Mouse (Mus musculus): ENCODE data around the gene Olfr979.
"Not testable (repeated sequence)": the region's sequence is repeated elsewhere in the genome, so short reads cannot be mapped to it uniquely, and the experiment has no call there.

The Olfr979 gene

DNA sequence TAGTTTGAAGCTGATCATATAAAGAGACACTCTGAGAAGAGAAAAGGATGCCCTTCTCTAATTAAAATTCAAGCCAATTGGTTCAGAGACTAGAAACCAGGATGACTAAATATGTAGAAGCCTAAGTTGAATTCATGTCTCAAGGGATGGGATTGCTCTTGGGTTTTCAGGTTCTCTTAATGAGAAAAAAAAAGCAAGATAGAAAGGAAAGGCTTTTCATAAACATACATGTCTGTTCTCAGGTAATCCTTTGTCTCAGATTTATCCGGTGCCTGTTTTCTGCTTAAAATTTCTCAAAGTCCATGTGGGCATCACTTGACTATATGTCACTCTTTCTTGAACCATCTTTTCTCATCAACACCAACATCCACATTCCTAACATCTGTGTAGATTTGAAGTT is at the start of gene Olfr979:
TSS of gene Olfr979 (minus strand) at position 101 of the 400 bp plus-strand sequence.
- no peak for DNase-seq (ENCODE audit: extremely low spot score, low spot score)

DNA sequence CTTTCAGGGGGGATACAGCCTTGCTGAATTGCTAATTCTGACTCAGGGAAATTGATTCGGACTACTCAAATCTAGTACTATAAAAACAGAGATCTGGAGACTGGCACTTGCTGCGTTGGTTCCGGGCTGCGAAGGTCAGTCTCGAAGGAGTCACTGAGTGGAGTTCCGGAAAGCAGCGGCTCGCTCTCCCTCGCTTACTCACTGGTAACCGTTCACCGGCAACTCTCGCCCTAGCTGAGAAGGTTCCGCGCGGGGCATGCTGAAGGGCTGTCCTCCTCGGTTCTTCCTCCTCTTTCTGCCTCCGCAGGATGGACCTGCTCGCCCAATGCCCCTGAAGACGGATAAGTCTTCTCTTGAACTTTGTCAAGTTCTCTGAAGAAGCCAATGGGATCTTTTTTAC is 46.9 kb upstream of the Olfr979 start:
- DNase-seq (ENCODE audit: extremely low spot score, low spot score), result no peak

DNA sequence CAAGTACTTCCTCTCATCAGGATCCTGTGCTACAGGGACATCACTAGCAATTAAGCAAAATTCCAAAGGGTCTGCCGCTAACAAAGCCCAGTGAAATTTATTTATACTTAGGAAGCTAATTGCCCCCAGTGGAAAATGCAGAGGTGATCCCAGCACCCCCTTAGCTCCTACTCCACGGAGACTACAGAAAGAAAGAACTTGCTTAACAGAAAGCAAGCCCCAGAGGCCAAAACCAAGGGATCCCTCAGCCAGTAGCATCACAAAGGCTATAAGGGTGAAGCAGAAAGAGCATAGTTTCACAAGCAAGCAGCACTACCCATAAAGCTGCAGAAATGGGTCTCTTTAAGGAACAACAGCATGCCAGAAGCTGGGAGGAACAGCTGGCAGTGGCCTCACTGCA is 17.9 kb upstream of the Olfr979 start, which contains the start of gene Olfr981:
TSS of gene Olfr981 (plus strand) at position 301 of the 400 bp plus-strand sequence.
- DNase-seq (ENCODE audit: extremely low spot score, low spot score), result no peak

DNA sequence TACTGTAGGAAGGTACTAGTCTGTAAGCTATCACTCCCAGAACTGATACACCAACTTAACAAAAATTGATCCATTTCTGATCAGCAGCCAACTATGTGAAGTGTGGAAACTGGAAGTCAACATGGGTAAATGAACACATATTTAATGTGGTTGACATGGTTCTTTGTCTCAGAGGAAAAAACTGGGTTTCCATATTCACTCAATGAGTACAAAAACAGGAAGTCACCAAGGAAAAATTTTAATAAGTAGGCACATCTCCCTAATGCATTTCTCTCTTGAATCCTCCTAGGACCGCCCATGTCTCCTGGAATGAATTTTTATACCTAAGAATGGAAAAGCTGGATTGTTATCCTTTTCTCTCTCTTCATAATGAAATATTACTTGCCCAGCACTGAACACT is 6.2 kb upstream of the Olfr979 start, which contains the start of gene Olfr980:
TSS of gene Olfr980 (minus strand) at position 101 of the 400 bp plus-strand sequence.
- DNase-seq (ENCODE audit: extremely low spot score, low spot score), result no peak

DNA sequence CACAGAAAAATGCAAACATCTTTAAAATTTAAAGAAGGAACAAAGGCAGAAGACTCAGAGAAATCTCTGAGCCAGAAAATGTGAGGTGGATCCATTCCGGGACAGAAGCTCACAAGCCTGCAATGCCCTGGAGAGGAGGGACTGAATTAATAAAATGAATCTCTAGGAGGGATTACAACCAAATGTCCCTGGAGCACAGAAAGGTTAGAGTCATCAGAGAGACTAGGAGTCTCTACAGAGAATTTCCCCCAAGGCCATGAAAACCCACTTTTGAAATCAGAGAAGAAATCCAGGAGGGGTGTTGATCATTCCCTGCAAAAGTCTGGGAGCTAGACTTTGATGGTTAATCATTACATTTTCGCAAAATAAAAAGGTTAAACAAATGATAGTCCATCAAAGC is 11.5 kb downstream of the Olfr979 start, which contains the start of gene Olfr978:
TSS of gene Olfr978 (plus strand) at position 301 of the 400 bp plus-strand sequence.
- no peak for DNase-seq (ENCODE audit: extremely low spot score, low spot score)

DNA sequence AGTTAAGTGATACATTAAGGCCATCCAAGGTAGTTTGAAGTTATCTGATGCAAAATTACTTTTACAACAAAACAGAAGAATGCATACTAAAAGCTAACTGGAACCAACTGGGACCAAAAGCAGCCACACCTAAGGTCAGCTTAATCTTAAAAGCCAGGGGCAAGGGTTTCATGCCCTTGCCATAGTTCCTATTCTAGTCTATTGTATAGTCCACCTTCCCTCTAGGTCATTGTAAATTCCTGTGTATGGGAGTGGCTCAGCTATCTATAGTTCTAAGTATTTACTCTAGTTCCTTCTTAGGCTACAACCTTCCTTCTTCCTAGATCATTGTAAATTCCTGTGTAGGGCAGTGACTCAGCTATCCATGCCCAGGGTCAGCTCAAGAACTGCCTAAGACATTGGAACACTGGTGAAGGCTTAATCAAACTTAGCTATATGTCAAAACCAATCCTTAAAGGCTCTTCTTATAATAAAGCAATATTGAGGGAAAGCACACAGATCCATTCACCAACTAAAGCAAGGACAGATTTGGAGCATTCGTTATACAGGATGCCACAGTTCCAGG is 26.6 kb downstream of the Olfr979 start:
- not testable (repeated sequence) for DNase-seq (ENCODE audit: extremely low spot score, low spot score)

DNA sequence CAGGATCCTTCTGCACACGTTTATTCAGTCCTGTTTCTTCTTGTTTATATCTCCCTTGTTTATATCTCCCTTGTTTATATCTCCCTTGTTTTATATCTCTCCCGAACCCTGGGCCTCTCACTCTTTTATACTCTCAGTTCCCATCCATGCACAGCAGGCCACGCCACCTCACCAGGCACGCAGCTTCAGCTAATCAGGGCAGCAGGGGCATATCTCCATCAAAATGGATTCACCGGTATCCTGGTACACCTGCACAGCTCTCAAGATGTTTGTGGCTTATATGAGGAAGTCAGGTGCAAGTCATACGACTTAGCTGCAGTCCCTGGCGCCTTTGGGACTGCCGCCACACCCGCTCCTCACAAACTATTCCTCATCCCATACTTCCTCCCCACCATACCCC is 42.2 kb downstream of the Olfr979 start, which contains the start of gene Olfr976:
TSS of gene Olfr976 (minus strand) at position 101 of the 400 bp plus-strand sequence.
- DNase-seq (ENCODE audit: extremely low spot score, low spot score), result not testable (repeated sequence)

DNA sequence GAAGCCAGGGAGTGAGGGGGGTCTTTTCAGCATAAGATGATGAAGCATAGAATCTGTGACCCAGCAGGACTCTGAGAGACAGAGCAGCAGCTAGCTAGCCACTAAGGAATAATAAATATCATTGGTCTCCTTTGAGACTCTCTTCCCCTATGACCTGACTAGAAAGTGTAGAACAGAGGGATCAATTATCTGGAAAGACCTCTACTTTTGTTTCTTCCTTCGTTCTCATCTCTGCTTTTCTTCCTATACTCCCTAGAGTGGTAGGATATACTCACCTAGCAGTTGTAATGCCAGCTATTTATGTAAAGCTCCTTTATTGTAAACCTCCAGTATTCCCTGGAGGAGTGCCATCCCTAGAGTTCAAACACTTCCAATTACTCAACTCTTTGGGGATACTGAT is 51.3 kb downstream of the Olfr979 start, which contains the start of gene Olfr975:
TSS of gene Olfr975 (minus strand) at position 101 of the 400 bp plus-strand sequence.
- DNase-seq (ENCODE audit: extremely low spot score, low spot score), result no peak
